Mouse (Mus musculus): ENCODE data around the gene Nptxr. TPM values are rescaled to one million over a fixed set of nuclear protein-coding genes. Genes with fewer than 3 reads are reported as not detected.
A peak's percentile ranks its signal among the peaks of the same experiment; 100 is the strongest.

Nptxr gene
- polyA plus RNA-seq (2017; shearing (Covaris generic)), result 1 to 10 TPM in 1 of 3 experiments, under 1 TPM in 1, not detected in 1; 0.15 to 1.1 TPM

DNA sequence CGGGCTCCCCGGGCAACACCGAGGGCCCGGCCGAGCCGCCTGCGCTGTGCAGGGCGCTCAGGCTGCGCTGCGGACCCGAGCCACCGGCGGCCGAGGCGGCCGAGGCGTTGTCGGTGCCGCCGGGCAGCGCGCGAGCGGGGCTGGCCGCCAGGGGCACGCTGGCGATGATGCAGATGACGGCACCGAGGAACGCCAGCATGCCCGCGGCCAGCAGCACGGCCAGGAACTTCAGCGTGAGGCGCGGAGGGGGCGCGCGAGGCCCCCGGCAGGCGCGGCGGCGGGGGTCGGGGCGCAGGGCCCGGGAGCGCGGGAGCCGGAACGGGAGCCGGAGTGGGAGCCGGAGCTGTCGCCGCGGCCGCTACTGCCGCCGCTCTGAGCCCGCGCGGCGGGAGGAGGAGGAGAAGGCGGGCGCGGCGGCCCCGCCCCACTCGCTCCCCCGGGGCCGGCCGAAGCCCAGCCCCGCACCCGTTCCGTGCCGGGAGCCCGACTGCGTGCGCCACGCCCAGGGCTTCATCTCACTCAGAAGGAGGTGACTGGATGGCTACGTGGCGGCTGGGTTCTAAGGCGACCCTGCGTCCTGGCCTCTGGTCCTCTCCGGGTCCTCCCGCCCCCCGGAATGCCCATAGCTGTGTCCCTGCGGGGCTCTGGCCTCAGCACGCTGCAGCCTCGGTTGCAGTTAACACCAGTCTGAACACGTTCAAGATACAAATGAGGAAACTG is at the start of gene Nptxr:
Gene Nptxr, minus strand, starts transcription at position 415 of the 720 bp plus-strand sequence.
- ATAC-seq, result no peak

GRCm38 (mm10) chr15:79850143-79850542 is 45.6 kb upstream of the Nptxr start:
- ATAC-seq, result no peak

GRCm38 (mm10) chr15:79847100-79847499 is 42.5 kb upstream of the Nptxr start:
- ATAC-seq, result no peak

- ATAC-seq, result no peak
Measured at GRCm38 (mm10) chr15:79845986-79846385, 41.4 kb upstream of the Nptxr start.

DNA sequence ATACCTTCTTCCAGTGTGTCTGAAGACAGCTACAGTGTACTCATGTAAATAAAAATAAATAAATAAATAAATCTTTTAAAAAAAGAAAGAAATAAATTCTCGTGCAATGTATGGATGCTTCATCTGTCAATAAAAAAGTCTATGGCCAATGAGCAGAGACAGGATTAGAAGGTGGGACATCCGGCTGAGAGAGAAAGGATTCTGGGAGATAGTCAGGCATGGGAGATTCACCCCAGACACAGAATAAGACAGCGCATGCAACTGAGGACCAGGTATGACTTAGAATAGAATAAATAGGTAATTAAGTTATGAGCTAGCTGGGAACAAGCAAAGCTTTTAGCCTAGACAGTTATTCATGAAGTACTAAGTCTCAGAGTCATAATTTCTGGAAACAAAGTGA is 38.4 kb upstream of the Nptxr start:
- ATAC-seq, result no peak

- no peak for ATAC-seq
Measured at GRCm38 (mm10) chr15:79840281-79840680, 35.7 kb upstream of the Nptxr start.

GRCm38 (mm10) chr15:79834881-79835260 is 30.3 kb upstream of the Nptxr start:
- ATAC-seq, result no peak

DNA sequence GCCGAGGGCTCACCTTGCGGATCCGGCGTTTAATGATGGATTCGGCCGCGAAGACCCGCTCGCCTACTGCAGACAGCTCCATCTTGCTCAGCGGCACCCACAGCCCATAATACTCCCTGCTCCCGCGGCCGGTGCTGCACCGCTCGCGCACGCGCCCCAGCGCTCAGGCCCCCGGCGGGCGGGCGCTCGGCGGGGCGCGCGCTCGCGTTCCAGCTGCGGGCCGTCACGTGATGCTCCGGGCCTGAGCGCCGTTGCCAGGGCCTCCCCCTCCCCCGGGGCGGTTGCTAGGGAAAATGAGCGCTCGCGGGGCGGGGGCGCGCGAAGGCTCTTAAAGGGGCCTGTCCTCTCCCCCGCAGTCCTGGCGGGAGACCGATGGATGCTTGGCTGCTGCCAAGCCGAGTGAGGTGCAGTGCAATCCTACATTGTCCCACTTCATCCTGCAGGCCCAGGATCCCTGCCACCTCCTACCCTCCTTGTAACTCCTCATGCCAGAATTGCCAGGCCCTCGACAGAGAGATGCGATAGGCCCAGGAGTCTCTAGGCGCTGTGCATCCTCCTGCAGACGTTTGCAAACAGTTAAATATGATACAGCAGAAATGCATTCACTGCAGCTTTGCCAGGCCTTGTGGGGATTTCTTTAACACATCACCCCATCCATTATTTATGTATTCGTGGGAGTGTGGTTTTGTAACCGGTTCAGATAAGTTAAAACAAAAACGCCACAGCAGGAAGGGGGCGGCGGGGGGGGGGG is 29.7 kb upstream of the Nptxr start, which contains the start of the genes Npcd and Cbx6:
Gene Npcd, minus strand, starts transcription at position 108 of the 751 bp plus-strand sequence.
Gene Cbx6, minus strand, starts transcription at position 559 of the 751 bp plus-strand sequence.
- ATAC-seq, result peak; percentile 78

DNA sequence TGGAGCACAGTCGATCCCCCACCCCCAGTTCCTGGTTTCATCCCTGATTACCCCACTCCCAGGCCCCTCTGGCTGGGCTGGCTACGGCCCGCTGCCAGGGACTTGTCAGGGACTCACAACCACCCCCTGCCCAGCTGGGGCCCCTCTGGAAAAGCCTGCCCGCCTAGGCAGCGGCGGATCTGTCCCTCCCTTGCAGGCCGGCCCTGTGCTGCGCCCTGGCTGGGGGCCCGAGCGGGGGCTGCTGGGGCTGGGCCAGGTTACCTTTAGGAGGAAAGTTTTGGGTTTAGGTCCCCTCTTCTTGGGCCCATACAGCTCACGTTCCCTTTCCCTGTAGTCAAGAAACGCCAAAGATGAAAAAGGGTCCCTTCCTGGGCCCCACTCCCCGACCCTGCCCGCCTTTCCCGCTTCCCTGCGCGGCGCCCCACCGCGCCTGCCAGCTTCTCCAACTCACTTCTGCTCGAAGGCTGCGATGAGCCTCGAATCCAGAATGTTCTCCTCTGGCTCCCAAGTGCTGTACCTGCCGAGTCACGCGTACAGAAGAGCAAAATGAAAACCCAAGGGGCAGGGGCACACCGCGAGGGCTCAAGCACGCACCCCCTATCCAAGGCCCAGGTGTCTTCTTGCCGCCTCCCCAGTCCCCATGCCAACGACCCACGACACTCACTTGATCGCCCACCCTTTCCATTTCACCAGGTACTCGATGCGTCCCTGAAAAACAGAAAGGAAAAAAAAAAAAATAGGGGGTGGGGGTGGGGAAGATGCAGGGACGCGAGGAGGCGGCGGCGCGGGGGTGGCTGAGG is 28.9 kb upstream of the Nptxr start:
- ATAC-seq, result peak; percentile 2

- ATAC-seq, result peak; percentile 49
Measured at GRCm38 (mm10) chr15:79832064-79832900, 27.7 kb upstream of the Nptxr start.

GRCm38 (mm10) chr15:79830388-79830787 is 25.8 kb upstream of the Nptxr start:
- ATAC-seq, result peak; percentile 44

DNA sequence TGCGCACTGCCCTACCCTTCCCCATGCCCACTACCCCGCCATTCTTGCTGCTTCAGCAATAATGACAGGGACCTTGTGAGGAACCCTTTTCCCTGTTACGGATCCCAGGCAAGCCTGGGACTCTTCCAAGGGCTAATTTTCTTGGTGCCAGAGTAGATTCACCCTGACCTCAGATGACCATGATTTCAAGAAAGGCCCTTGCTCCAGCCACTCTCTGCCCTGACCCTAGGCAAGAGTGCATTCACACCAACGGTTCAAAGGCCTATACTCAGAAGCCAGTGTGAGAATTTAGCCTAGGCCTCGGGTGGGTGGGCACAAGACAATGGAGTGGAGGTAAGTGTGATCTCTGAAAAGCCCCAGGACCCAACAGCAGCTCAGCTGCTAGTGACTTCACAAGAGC is 24.9 kb upstream of the Nptxr start:
- ATAC-seq, result no peak

DNA sequence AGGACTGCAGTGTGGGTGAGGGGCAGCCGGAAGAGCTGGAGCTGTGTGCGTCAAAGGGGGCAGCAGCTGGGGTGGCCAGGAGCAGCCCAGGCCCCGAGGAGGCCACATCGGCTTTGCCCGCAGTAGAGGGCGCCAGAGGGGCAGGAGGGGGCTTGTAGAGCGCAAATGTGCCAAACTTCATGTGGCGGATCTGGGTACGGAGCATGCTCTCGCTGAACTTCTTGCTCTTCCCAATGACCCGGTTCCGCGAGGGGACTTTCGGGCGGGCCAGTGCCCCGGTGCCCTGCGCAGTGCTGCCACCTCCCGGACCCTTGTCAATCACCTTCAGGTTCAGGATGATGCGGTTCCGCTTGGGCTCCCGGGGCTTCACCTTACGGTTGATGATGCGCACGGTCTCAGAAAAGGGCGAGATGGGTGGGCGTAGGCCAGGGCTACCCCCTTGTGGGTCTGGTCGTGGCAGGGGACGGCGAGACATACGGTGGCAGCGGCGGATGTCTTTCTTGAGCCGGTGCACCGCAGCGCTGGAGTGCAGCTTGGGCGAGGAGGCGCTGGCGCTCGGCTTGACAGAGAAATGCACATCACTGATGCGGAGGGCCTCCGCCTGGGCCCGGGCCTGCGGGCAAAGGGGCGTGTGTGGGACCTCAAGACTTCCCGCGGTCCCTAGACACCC is 23.9 kb upstream of the Nptxr start:
- ATAC-seq, result no peak

DNA sequence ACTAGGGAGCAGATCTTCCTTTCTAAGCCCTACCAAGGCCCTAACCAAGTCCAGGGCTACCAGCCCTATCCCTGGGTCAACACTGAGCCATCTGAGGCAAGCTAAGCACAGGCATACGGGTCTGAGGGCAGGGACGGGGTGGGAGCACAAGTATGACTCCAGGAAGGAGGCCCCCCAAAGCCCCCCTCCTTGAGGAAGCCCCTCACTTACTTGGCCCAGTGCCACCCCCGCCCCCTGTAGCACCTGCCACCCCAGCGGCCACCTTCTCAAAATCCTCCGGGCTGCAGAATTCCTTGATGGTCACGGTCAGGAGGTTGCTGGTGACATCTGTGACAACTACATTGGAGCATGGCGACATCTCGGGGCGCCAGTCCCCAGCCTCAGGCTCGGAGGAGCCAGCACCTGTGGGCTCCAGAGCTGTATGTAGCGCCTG is 23.2 kb upstream of the Nptxr start:
- ATAC-seq, result no peak

DNA sequence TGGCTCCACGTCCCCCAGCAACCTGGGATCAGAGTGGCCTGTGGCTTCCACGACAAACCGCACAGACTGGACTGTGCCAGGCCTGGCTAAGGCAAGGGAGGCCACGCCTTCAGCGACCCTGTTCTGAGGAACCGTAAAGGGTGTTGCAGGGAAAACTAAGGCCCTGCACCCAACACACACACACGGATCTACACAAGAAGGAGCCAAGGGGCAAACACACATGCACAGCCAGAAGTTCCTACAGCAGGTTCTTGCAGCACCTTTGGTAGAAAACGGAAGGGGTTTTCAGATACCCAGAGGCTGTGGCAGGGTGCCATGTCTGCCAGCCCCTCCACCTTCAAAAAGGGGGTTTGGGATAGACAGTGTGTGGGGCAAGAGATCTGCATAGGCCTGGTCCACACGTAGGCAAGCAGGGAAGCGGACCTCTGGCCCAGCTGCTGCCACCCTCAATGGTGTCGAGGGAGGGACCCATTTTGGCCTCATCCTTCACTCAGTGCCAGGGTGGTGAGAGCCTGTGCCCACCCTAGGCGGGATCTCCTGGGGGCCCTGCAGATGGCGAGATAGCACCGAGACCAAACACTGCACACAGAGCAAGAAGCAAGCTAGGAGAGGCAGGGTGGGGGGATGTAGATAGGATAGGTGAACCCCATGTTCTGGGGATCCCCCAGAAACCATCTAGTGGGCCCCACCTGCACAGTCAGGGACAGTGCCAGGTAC is 22.7 kb upstream of the Nptxr start:
- ATAC-seq, result no peak

GRCm38 (mm10) chr15:79826221-79826935 is 21.8 kb upstream of the Nptxr start:
- no peak for ATAC-seq

- ATAC-seq, result no peak
Measured at GRCm38 (mm10) chr15:79825146-79825825, 20.7 kb upstream of the Nptxr start.

DNA sequence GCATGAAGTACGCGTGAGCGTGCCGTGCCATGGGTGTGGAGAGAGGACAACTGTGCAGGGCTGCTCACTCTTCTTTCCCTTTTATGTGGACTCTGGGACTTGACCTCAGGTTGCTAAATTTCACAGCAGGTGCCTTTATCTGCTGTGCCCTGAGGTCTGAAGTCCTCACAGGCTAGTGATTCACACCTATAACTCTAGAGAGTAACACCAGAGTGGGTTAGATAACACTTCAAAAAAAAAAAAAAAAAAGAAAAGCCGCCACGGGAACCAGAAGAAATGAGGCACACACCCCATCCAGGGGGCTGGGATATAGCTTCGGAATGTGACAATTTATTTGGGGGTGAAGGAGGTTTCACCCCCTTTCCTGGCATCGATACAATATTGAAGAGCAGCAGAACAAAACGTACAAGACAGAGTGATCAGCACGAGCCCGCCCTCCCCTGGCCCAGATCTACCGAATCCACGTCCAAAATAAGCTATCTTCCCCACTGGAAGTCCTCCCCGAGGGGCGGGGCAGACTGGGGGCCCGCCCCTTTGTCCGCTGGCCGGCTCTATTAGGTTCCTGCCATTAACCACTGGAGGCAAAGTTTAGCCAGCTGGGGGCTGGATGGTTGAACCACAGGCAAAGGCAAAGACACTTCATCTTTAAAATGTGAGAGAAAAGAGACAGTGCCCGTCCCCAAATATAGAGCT is 19.2 kb upstream of the Nptxr start:
- no peak for ATAC-seq

Data from inflammation-experienced regulatory T-cells, adult 6 months (primary cell).